Mouse (Mus musculus) gastrocnemius, adult 2 months (tissue): ENCODE measurements around the gene Adrm1. TPM values are rescaled to one million over a fixed set of nuclear protein-coding genes. Genes with fewer than 3 reads are reported as not detected.

ENCODE experiments used
- DNase-seq: peaks from one replicate; pipeline ENCODE4 v3.0.0; 2022
- H3K27ac ChIP-seq: fragments of 200-600 bp; 2 replicates; pipeline ENCODE4 v1.8.1; 2022; ENCODE audit warnings: mild to moderate bottlenecking
- H3K4me3 ChIP-seq: fragments of 200-600 bp; 2 replicates; pipeline ENCODE4 v1.8.1; 2022; ENCODE audit warnings: mild to moderate bottlenecking, moderate library complexity
- CTCF ChIP-seq: fragments of 200-600 bp; IDR thresholded peaks from 2 replicates; pipeline ENCODE4 v1.8.1; 2022; ENCODE audit warnings: antibody characterized with exemption, mild to moderate bottlenecking, moderate library complexity
- intact Hi-C: fragments of 180-260 bp; cut with DNase I; formaldehyde crosslinking; loops from one replicate; pipeline ENCODE4 v1.15.1; 2025
- total RNA-seq, 2 experiments: library from RNA; stranded (reverse); gene quantifications; 2 replicates each; pipeline ENCODE4 v1.2.3; 2021

Gene Adrm1
- total RNA-seq, 2 experiments from 2014 or later = 99.5 to 121 TPM

GRCm38 (mm10) chr2:180196610-180197322 is 25.5 kb downstream of the Adrm1 start:
- H3K27ac ChIP-seq = no peak overlapping the region
- TF ChIP-seq CTCF = no peak
- no peak for DNase-seq
- intact Hi-C loops = no loop called here
- H3K4me3 ChIP-seq = no peak overlapping the region

DNA sequence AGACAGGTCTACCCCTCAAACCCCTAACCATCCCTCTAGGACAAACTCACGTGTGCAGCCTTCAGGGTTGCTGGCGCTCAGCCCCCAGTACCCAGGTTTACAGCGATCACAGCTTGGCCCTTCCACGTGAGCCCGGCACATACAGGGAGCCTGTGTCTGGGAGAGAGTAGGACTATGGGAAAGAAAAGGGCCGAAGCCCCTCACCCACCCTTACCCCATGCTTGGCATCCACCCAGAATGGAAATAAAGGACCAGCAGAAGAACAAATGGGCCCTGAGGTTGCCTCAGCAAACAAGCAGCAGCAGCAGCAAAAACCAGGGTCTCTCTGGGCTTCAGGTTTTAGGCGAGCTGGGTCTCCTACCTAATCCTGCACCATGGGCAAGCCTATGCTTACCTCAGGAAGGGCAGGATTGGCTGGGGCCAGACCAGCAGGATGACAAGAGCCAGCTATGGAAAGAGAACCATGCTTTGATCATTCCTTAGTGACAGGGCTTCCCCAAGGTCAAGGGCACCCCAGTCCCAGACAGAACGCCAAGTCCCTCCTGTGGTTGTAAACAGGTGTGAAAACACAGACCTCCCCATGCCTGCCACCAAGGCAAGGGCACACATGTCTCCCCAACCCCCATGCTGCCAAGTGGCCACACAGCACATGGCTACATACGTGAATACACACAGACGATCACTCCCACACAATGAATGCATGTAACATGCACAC is 26.2 kb downstream of the Adrm1 start:
- Histone ChIP-seq H3K4me3 (no peak overlapping the region), H3K27ac (no peak overlapping the region)
- no peak for DNase-seq
- TF ChIP-seq CTCF = no peak
- intact Hi-C loops = no loop called here

DNA sequence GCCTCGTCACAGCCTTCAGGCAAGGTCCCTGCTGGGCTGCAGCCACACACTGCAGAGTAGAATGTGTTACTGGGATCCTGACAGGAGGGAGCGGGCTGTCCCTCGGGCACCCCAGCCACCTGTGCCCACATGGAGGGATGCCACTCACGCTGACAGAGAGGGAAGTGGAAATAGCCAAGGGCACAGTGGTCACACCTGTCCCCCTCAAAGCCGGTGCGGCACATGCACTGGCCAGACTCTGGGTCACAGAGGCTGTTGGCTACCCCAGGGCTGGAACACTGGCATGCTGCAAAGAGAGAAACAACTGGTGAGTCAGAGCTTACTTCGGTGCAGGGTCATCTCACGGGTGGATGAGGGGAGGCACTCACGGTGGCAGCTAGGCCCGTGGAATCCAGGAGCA is 27.5 kb downstream of the Adrm1 start:
- no peak overlapping the region for H3K27ac ChIP-seq
- no peak for TF ChIP-seq CTCF
- DNase-seq = peak; percentile 57
- intact Hi-C loops = no loop called here
- no peak overlapping the region for H3K4me3 ChIP-seq

DNA sequence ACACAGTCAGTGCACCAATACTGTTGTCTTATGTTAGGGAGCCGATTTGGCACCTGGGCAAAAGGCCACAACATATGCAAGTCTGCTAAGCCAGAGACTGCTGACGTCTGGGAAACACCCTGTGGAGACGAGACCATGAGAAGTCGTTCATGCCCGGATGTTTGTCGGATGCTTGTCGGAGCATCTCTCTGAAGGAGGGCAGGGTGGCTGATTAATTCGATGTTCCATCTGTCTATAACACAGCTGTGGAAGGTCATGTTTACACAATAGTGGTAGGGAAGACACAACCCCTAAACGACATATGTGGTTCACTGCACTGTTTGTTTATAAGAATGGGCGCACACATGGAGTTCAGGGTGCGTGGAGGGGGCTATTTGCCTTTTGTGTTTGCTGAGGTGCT is 29.4 kb downstream of the Adrm1 start:
- intact Hi-C loops = no loop called here
- no peak for TF ChIP-seq CTCF
- DNase-seq = no peak
- Histone ChIP-seq H3K27ac (no peak overlapping the region), H3K4me3 (no peak overlapping the region)

DNA sequence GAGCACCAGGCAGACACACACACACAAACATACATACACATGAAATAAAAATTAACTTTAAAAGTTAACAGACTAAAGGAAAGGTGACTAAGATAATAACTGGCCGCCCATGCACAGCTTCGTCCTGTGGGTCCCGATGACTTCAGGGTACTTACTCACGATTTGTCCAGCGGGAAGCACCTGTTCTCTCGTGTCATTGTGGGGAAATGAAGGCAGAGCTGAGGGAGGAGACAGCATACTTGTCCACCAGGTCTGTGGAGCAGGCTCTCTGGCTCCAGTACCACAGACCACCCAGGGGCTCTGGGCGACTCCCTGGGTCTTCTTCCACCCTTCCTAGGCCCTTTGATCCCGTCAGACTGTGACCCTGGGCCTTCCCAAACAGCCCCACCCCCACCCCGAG is 30.0 kb downstream of the Adrm1 start:
- no peak for TF ChIP-seq CTCF

GRCm38 (mm10) chr2:180202263-180202662 is 31.0 kb downstream of the Adrm1 start:
- no peak for DNase-seq
- Histone ChIP-seq H3K27ac (no peak overlapping the region), H3K4me3 (no peak overlapping the region)
- intact Hi-C loops = no loop called here
- no peak for TF ChIP-seq CTCF

More for the DNA sequence above, 30.0 kb downstream of the Adrm1 start:
- H3K27ac ChIP-seq = no peak overlapping the region
- no peak overlapping the region for H3K4me3 ChIP-seq
- intact Hi-C loops = no loop called here
- DNase-seq = no peak

GRCm38 (mm10) chr2:180202805-180203204 is 31.5 kb downstream of the Adrm1 start:
- Histone ChIP-seq H3K27ac (no peak overlapping the region), H3K4me3 (no peak overlapping the region)
- no peak for TF ChIP-seq CTCF
- no peak for DNase-seq
- intact Hi-C loops = no loop called here

- H3K27ac ChIP-seq = no peak overlapping the region
- H3K4me3 ChIP-seq = no peak overlapping the region
- no peak for DNase-seq
- intact Hi-C loops = no loop called here
- TF ChIP-seq CTCF = no peak
Measured at GRCm38 (mm10) chr2:180204501-180204900, 33.2 kb downstream of the Adrm1 start.

DNA sequence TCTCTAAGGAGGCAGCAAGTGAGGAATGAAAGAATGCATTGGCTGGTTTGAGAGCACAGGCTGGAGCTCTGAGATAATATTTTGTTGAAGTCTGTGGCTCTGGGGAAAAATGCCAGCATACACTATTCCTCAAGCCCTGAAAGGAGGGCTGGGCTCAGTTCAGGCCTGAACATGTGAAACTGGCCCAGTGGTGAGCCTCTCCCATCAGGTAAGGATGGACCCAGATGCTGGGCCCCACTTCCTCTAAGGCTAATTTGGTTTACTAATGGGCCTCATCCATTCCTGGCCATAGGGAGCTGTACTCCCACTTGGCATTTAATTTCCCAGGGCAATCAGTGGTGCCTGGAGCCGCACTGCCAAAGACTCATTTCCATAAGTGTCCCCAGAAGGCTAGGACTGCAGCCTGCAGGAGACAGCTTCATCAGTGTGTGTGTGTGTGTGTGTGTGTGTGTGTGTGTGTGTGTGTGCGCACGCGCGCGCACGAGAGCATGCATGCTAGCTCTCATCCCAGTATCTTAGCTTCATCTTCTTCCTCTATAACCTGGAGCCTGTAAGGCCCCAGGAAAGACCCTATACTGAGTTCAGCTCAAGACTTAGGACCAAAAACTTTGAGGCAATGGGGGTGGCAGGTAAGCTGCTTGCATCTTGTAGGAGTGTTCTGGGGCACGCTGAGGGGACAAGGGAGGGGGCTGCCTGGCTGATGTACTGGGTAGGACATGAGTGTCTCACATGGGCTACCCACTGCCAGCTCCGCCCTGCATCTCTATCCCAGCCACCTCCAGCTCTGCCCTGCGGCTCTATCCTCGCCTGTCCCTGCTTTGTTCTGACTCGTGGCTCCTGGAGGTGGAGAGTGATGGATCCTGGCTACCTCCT is 34.0 kb downstream of the Adrm1 start:
- no peak overlapping the region for H3K4me3 ChIP-seq
- no peak for DNase-seq
- intact Hi-C loops = no loop called here
- no peak overlapping the region for H3K27ac ChIP-seq
- TF ChIP-seq CTCF = no peak

DNA sequence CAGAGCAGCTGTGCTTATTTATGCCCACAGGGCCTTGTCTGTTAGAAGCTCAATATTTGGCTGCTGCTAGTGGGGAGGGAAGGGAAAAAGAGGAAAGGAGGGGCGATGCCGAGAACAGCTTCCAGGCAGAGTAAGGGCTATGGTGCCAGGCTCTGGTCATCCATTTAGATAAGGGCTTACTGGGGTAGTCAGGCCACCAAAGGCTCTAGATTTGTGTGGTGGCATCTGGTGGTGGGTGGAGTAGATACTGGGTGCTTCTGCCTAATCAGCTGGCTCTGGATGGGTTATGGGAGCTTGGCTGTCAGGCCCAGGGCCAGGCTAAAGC is 34.6 kb downstream of the Adrm1 start:
- no peak for TF ChIP-seq CTCF
- intact Hi-C loops = no loop called here
- no peak overlapping the region for H3K4me3 ChIP-seq
- DNase-seq = no peak
- no peak overlapping the region for H3K27ac ChIP-seq

GRCm38 (mm10) chr2:180207840-180208239 is 36.6 kb downstream of the Adrm1 start:
- peak overlapping the region; percentile 16; the same call in 1 of the 2 replicates for H3K27ac ChIP-seq
- H3K4me3 ChIP-seq = no peak overlapping the region
- TF ChIP-seq CTCF = peak; percentile 66
- intact Hi-C loops = no loop called here
- DNase-seq = peak; percentile 87

- TF ChIP-seq CTCF = no peak
- intact Hi-C loops = no loop called here
- no peak for DNase-seq
- Histone ChIP-seq H3K27ac (no peak overlapping the region), H3K4me3 (no peak overlapping the region)
Measured at GRCm38 (mm10) chr2:180208976-180209375, 37.7 kb downstream of the Adrm1 start.

GRCm38 (mm10) chr2:180212255-180212654 is 41.0 kb downstream of the Adrm1 start:
- no peak for DNase-seq
- Histone ChIP-seq H3K27ac (no peak overlapping the region), H3K4me3 (no peak overlapping the region)
- intact Hi-C loops = no loop called here
- peak; percentile 23 for TF ChIP-seq CTCF
